In genomic region chr7:114275372-114276004, GRCm38 (mm10) we compare ENCODE assay signal across 8 mouse cellular contexts. TPM values are rescaled to one million over a fixed set of nuclear protein-coding genes. Genes with fewer than 3 reads are reported as not detected.
DNase-seq lines count a peak whose midpoint lies in the region; ATAC-seq and TF ChIP-seq lines count a peak whose summit lies in the region.

No protein-coding gene starts in this region.

- H3K36me3 ChIP-seq in heart, embryonic 11.5 days (ENCODE audit: control insufficient read depth, insufficient read depth, low read length): peaks cover 10% of the 10 kb centered on the region
- peaks cover 21 to 35% of the 10 kb centered on the region in 2 experiments for H3K36me3 ChIP-seq in CH12.LX (replicated peaks in 1 of 2; ENCODE audit: control insufficient read depth in 1 of 2, insufficient read depth in 1 of 2, low read length in 1 of 2)
- H3K36me3 ChIP-seq in forebrain, embryonic 13.5 days (ENCODE audit: poor library complexity, severe bottlenecking): peaks cover 34% of the 10 kb centered on the region
- H3K36me3 ChIP-seq in liver, embryonic 15.5 days (replicated peaks): peaks cover 35% of the 10 kb centered on the region

- H3K9me3 ChIP-seq in heart, embryonic 11.5 days (replicated peaks; ENCODE audit: control insufficient read depth, low read length): no peaks in the 10 kb centered on the region
- H3K9me3 ChIP-seq in CH12.LX (replicated peaks; ENCODE audit: low read length): no peaks in the 10 kb centered on the region
- no peaks in the 10 kb centered on the region for H3K9me3 ChIP-seq in forebrain, embryonic 13.5 days (replicated peaks)
- no peaks in the 10 kb centered on the region for H3K9me3 ChIP-seq in liver, embryonic 15.5 days (replicated peaks)

- H3K4me1 ChIP-seq in heart, embryonic 11.5 days (ENCODE audit: control insufficient read depth, insufficient read depth, low read length): peaks cover 8% of the 10 kb centered on the region; the same call in 1 of the 2 replicates
- peaks cover 3 to 17% of the 10 kb centered on the region in 2 experiments; a peak in 3 of 4 replicates for H3K4me1 ChIP-seq in CH12.LX (ENCODE audit: control insufficient read depth in 1 of 2, insufficient read depth in 2 of 2)
- H3K4me1 ChIP-seq in forebrain, embryonic 13.5 days: peaks cover 11% of the 10 kb centered on the region
- peaks cover 22% of the 10 kb centered on the region for H3K4me1 ChIP-seq in liver, embryonic 15.5 days (replicated peaks)

- TF ChIP-seq POLR2A in CH12.LX (IDR thresholded peaks at IDR 0.05; ENCODE audit: low read depth, low read length): no peak

- no peak for TF ChIP-seq EP300 in CH12.LX (IDR thresholded peaks at IDR 0.05; ENCODE audit: low read length)

- H3K9ac ChIP-seq in heart, embryonic 11.5 days (ENCODE audit: low read depth, low read length): peak overlapping the region; percentile 95
- H3K9ac ChIP-seq in CH12.LX (ENCODE audit: insufficient read depth, low read depth): peak overlapping the region; percentile 92
- peak overlapping the region; percentile 94 for H3K9ac ChIP-seq in forebrain, embryonic 13.5 days
- peak overlapping the region; percentile 86 for H3K9ac ChIP-seq in liver, embryonic 15.5 days

- 3% methylated on average over 24 of the region's 24 CpGs for WGBS in heart, embryonic 11.5 days (ENCODE audit: insufficient replicate concordance)
- under 1% methylated on average over 24 of the region's 24 CpGs for WGBS in forebrain, embryonic 13.5 days
- WGBS in liver, embryonic 15.5 days (ENCODE audit: insufficient replicate concordance): 2% methylated on average over 24 of the region's 24 CpGs

- intact Hi-C loops in heart, postnatal 36 days (cut with DNase I): loop anchor here (2.0 to 10.0 kb wide), 5 partner anchors 21 to 359 kb away; partner anchors contain the start of genes Calca, Copb1, Pde3b and Rras2

- no peak for TF ChIP-seq CTCF in CH12.LX (conservative IDR thresholded peaks at IDR 0.05 in 1 of 2, IDR thresholded peaks at IDR 0.05 in 1 of 2; ENCODE audit: low read depth in 2 of 2, low read length in 2 of 2)

- H3K4me3 ChIP-seq in heart, embryonic 11.5 days (ENCODE audit: low read depth, low read length): peak overlapping the region; percentile 95
- peak overlapping the region; percentile 76 to 95 (median 89) for H3K4me3 ChIP-seq in CH12.LX (replicated peaks in 1 of 3; ENCODE audit: low read depth in 2 of 3, low read length in 2 of 3, poor library complexity in 1 of 3)
- H3K4me3 ChIP-seq in forebrain, embryonic 13.5 days: peak overlapping the region; percentile 97
- peak overlapping the region; percentile 77 for H3K4me3 ChIP-seq in liver, embryonic 15.5 days (replicated peaks)

- peak overlapping the region; percentile 54 for H3K27ac ChIP-seq in heart, embryonic 11.5 days (ENCODE audit: low read depth, low read length)
- H3K27ac ChIP-seq in CH12.LX (ENCODE audit: insufficient read depth, low read depth): peak overlapping the region; percentile 44
- H3K27ac ChIP-seq in forebrain, embryonic 13.5 days: peak overlapping the region; percentile 61
- H3K27ac ChIP-seq in liver, embryonic 15.5 days (replicated peaks): peak overlapping the region; percentile 83

- H3K27me3 ChIP-seq in heart, embryonic 11.5 days (ENCODE audit: control insufficient read depth, insufficient read depth, low read length): no peaks in the 10 kb centered on the region
- H3K27me3 ChIP-seq in CH12.LX (replicated peaks): no peaks in the 10 kb centered on the region
- no peaks in the 10 kb centered on the region for H3K27me3 ChIP-seq in forebrain, embryonic 13.5 days
- no peaks in the 10 kb centered on the region for H3K27me3 ChIP-seq in liver, embryonic 15.5 days

- peak overlapping the region; percentile 62 for H3K4me2 ChIP-seq in heart, embryonic 11.5 days
- peak overlapping the region; percentile 98 for H3K4me2 ChIP-seq in CH12.LX (ENCODE audit: insufficient read depth, low read depth, poor library complexity, severe bottlenecking)
- peak overlapping the region; percentile 92 for H3K4me2 ChIP-seq in forebrain, embryonic 13.5 days
- peak overlapping the region; percentile 78 for H3K4me2 ChIP-seq in liver, embryonic 15.5 days

- peaks cover 26% of the 10 kb centered on the region for H3K79me2 ChIP-seq in CH12.LX (replicated peaks; ENCODE audit: control insufficient read depth, extremely low read depth, insufficient read depth, poor library complexity, severe bottlenecking)

- dilution Hi-C loops in CH12.LX (cut with MboI; ENCODE audit: extremely low pct_ligation_motif_present, extremely low pct_unique_long_range_greater_than_20kb, low sequenced_read_pairs): no loop called here

- in situ Hi-C loops in CH12.LX (cut with MboI; ENCODE audit: low pct_ligation_motif_present, low pct_unique_long_range_greater_than_20kb, low sequenced_read_pairs): no loop called here

- no peak for DNase-seq in heart, postnatal 36 days
- no peak for DNase-seq in CH12.LX (ENCODE audit: extremely low read depth)
- DNase-seq in c-Kit-positive CD71-positive TER-119-positive erythroid progenitor cells, embryonic 14.5 days (ENCODE audit: low spot score): no peak
- no peak for DNase-seq in thymus, postnatal 36 days
- no peak for DNase-seq in cerebellum, adult 11-12 months

- peak; percentile 46 for ATAC-seq in heart, embryonic 11.5 days (replicated peaks; ENCODE audit: insufficient number of reproducible peaks, low FRiP score, low TSS enrichment)
- ATAC-seq in forebrain, embryonic 13.5 days: no peak
- ATAC-seq in liver, embryonic 15.5 days (ENCODE audit: insufficient read depth): peak; percentile 87

- TF ChIP-seq RAD21 in CH12.LX (IDR thresholded peaks at IDR 0.05; ENCODE audit: low read depth, low read length): no peak

TF ChIP-seq in CH12.LX, 34 proteins besides CTCF, POLR2A, EP300 and RAD21:
- TF ChIP-seq E2F4 (IDR thresholded peaks at IDR 0.05; ENCODE audit: insufficient replicate concordance, low read depth, low read length) (no peak), MXI1 (IDR thresholded peaks at IDR 0.05; ENCODE audit: low read depth, low read length) (no peak), JUN (IDR thresholded peaks at IDR 0.05; ENCODE audit: insufficient read depth, low read depth, low read length) (no peak), MAX (IDR thresholded peaks at IDR 0.05; ENCODE audit: low read length) (no peak), MEF2A (IDR thresholded peaks at IDR 0.05; ENCODE audit: borderline replicate concordance, low read depth, low read length) (no peak), BHLHE40 (IDR thresholded peaks at IDR 0.05; ENCODE audit: low read depth, low read length) (no peak), CHD1 (IDR thresholded peaks at IDR 0.05; ENCODE audit: low read depth, low read length) (no peak), POLR2AphosphoS2 (IDR thresholded peaks at IDR 0.05; ENCODE audit: low read depth, low read length) (no peak), MYC (IDR thresholded peaks at IDR 0.05; ENCODE audit: low read depth, low read length) (no peak), PAX5 (IDR thresholded peaks at IDR 0.05; ENCODE audit: low read length) (no peak), ZNF384 (IDR thresholded peaks at IDR 0.05; ENCODE audit: low read depth, low read length) (no peak), USF1 (IDR thresholded peaks at IDR 0.05; ENCODE audit: low read depth, low read length) (no peak), KAT2A (IDR thresholded peaks at IDR 0.05; ENCODE audit: insufficient replicate concordance, low read length) (no peak), GABPA (IDR thresholded peaks at IDR 0.05; ENCODE audit: insufficient replicate concordance, low read depth, low read length) (no peak), HCFC1 (IDR thresholded peaks at IDR 0.05; ENCODE audit: low read depth, low read length) (no peak), ZC3H11A (IDR thresholded peaks at IDR 0.05; ENCODE audit: low read depth, low read length) (no peak), USF2 (conservative IDR thresholded peaks at IDR 0.05; ENCODE audit: low read depth, low read length) (no peak), IRF4 (IDR thresholded peaks at IDR 0.05; ENCODE audit: low read depth, low read length) (no peak), MAFK (IDR thresholded peaks at IDR 0.05; ENCODE audit: insufficient replicate concordance, low read length) (no peak)

RNA-seq across cellular contexts. Expression of gene Psma1, which starts 0.4 kb away (rescaled TPM):
- polyA plus RNA-seq in heart, embryonic 11.5 days (2014; fragmentation: Nextera tagmentation; extraction: Ambion mirVana): 356 and 369 TPM in 2 replicates
- 100 to 1,000 TPM; 134 to 146 TPM for total RNA-seq in heart, postnatal 36 days (2021)
- total RNA-seq in CH12.LX (2012; rRNA removed) (297 and 340 TPM in 2 replicates), CH12.LX (2014; rRNA removed) (706 and 745 TPM in 2 replicates)
- 372 and 393 TPM in 2 replicates for polyA plus RNA-seq in CH12.LX (2012; ENCODE audit: insufficient read length, low read depth)
- polyA plus RNA-seq in forebrain, embryonic 13.5 days (2015; fragmentation: Nextera tagmentation; extraction: Ambion mirVana): 482 and 494 TPM in 2 replicates
- polyA plus RNA-seq in liver, embryonic 15.5 days (2015; fragmentation: Nextera tagmentation; extraction: Ambion mirVana): 239 and 245 TPM in 2 replicates

RNA-seq across cellular contexts. Expression of gene Copb1, which starts 21.0 kb away (rescaled TPM):
- 93.2 and 110 TPM in 2 replicates for polyA plus RNA-seq in heart, embryonic 11.5 days (2014; fragmentation: Nextera tagmentation; extraction: Ambion mirVana)
- 10 to 100 TPM; 43.7 to 44.1 TPM for total RNA-seq in heart, postnatal 36 days (2021)
- total RNA-seq in CH12.LX (2012; rRNA removed) (71.0 and 74.2 TPM in 2 replicates), CH12.LX (2014; rRNA removed) (154 and 158 TPM in 2 replicates)
- polyA plus RNA-seq in CH12.LX (2012; ENCODE audit: insufficient read length, low read depth): 101 and 114 TPM in 2 replicates
- polyA plus RNA-seq in forebrain, embryonic 13.5 days (2015; fragmentation: Nextera tagmentation; extraction: Ambion mirVana): 84.1 and 94.3 TPM in 2 replicates
- polyA plus RNA-seq in liver, embryonic 15.5 days (2015; fragmentation: Nextera tagmentation; extraction: Ambion mirVana): 43.3 and 47.2 TPM in 2 replicates
